Mouse (Mus musculus) ES-E14 (cell line): ENCODE measurements around the gene Mog.

Experiments used
- HCFC1 ChIP-seq: IDR thresholded peaks from 2 replicates; pipeline ENCODE4 v1.6.1; 2012; ENCODE audit warnings: low read length, inconsistent platforms, borderline replicate concordance; ENCODE audit not compliant: insufficient read depth
- MAFK ChIP-seq: IDR thresholded peaks from 2 replicates; pipeline ENCODE4 v1.6.1; 2014; ENCODE audit warnings: mild to moderate bottlenecking, low read depth, low read length, inconsistent platforms; ENCODE audit not compliant: insufficient read depth
- ZNF384 ChIP-seq: IDR thresholded peaks from 2 replicates; pipeline ENCODE4 v1.6.1; 2012; ENCODE audit warnings: low read depth, low read length, inconsistent platforms

DNA sequence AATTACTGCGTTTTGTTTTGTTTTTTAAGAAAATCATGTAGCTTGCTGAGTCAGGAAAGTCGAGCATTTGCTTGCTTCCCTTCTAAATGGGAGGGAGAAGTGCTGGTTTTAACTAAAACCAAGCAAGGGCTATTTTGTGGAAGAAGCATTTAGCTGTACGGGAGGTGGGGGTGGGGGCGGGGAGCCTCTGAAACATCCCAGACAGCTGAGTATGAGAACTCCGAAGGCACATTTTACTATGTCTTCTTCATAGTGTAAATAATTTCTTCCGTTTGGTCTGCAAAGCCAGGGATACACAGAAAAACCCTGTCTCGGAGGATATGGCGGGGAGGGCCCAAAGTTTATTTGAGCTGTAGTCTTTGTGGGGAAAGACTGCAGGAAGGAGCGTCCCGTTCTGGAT is 5.0 kb upstream of the Mog start:
- TF ChIP-seq HCFC1 (0 out of 2 replicates have a peak, but pooled peaks have one; percentile 46), ZNF384 (no peak), MAFK (0 out of 2 replicates have a peak, but pooled peaks have one; percentile 44)
